Mouse (Mus musculus): ENCODE measurements around the gene Fastkd5. TPM values are rescaled to one million over a fixed set of nuclear protein-coding genes. Genes with fewer than 3 reads are reported as not detected.
"Not testable (repeated sequence)": the region's sequence is repeated elsewhere in the genome, so short reads cannot be mapped to it uniquely, and the experiment has no call there.

Fastkd5 gene
- total RNA-seq, 2 experiments from 2014 or later = 8.1 to 9.2 TPM

GRCm38 (mm10) chr2:130576564-130576963, 53.3 kb downstream of the Fastkd5 start:
- DNase-seq = not testable (repeated sequence)

GRCm38 (mm10) chr2:130575873-130576272, 54.0 kb downstream of the Fastkd5 start, which contains the start of gene Oxt:
TSS of gene Oxt (plus strand) at chr2:130576173.
- no peak for DNase-seq

GRCm38 (mm10) chr2:130574960-130575359, 54.9 kb downstream of the Fastkd5 start:
- DNase-seq = no peak

- DNase-seq = no peak
These were observed 59.9 kb downstream of the Fastkd5 start for GRCm38 (mm10) chr2:130569926-130570325.

GRCm38 (mm10) chr2:130568921-130569320, 60.9 kb downstream of the Fastkd5 start:
- no peak for DNase-seq

GRCm38 (mm10) chr2:130564983-130565382, 64.8 kb downstream of the Fastkd5 start:
- no peak for DNase-seq

- no peak for DNase-seq
These were observed 65.8 kb downstream of the Fastkd5 start for GRCm38 (mm10) chr2:130564063-130564462.

Other genes with a start within 250 kb of the Fastkd5 start
- gene Cpxm1, start 232.5 kb downstream of the Fastkd5 start, total RNA-seq (2021) = 10 to 100 TPM in 1 of 2 experiments, 1 to 10 TPM in 1; 9.6 to 10.9 TPM
- gene Gm28372, start 224.8 kb downstream of the Fastkd5 start, total RNA-seq (2021) = not detected
- gene 1700020A23Rik, start 224.8 kb downstream of the Fastkd5 start, total RNA-seq (2021) = not detected
- gene Tmem239, start 223.5 kb downstream of the Fastkd5 start, total RNA-seq (2021) = not detected
- 10 to 100 TPM; 39.0 to 45.3 TPM for gene Vps16, start 205.7 kb downstream of the Fastkd5 start, total RNA-seq (2021)
- 1 to 10 TPM; 5.6 to 6.2 TPM for gene Pced1a, start 205.3 kb downstream of the Fastkd5 start, total RNA-seq (2021)
- gene Ptpra, start 179.7 kb downstream of the Fastkd5 start, total RNA-seq (2021) = 10 to 100 TPM; 78.9 to 86.4 TPM
- gene Mrps26, start 66.3 kb downstream of the Fastkd5 start, total RNA-seq (2021) = 10 to 100 TPM; 78.0 to 86.6 TPM
- gene Oxt, start 53.9 kb downstream of the Fastkd5 start, total RNA-seq (2021) = not detected
- gene Avp, start 47.5 kb downstream of the Fastkd5 start, total RNA-seq (2021) = 1 to 10 TPM in 1 of 2 experiments, under 1 TPM in 1; 0.83 to 1.5 TPM
- 1 to 10 TPM; 5.5 TPM for gene Ubox5, start within 50 bp of the Fastkd5 start, total RNA-seq (2021)
- gene Lzts3, start 12.8 kb upstream of the Fastkd5 start, total RNA-seq (2021) = 1 to 10 TPM; 4.3 to 5.0 TPM
- gene Ddrgk1, start 34.6 kb upstream of the Fastkd5 start, total RNA-seq (2021) = 10 to 100 TPM; 57.7 to 58.9 TPM
- gene Itpa, start 37.6 kb upstream of the Fastkd5 start, total RNA-seq (2021) = 10 to 100 TPM; 32.7 to 35.2 TPM
- gene Slc4a11, start 67.5 kb upstream of the Fastkd5 start, total RNA-seq (2021) = under 1 TPM; 0.12 to 0.16 TPM

All from heart, postnatal 4 days (tissue).